Mouse (Mus musculus) telencephalon, adult 2 months (tissue): Measurements from ENCODE around the gene Sun1.

Source experiments
- DNase-seq: peaks from one replicate; pipeline ENCODE4 v3.0.0-alpha.2; 2011; ENCODE audit warnings: low read depth, low spot score

Gene Sun1

DNA sequence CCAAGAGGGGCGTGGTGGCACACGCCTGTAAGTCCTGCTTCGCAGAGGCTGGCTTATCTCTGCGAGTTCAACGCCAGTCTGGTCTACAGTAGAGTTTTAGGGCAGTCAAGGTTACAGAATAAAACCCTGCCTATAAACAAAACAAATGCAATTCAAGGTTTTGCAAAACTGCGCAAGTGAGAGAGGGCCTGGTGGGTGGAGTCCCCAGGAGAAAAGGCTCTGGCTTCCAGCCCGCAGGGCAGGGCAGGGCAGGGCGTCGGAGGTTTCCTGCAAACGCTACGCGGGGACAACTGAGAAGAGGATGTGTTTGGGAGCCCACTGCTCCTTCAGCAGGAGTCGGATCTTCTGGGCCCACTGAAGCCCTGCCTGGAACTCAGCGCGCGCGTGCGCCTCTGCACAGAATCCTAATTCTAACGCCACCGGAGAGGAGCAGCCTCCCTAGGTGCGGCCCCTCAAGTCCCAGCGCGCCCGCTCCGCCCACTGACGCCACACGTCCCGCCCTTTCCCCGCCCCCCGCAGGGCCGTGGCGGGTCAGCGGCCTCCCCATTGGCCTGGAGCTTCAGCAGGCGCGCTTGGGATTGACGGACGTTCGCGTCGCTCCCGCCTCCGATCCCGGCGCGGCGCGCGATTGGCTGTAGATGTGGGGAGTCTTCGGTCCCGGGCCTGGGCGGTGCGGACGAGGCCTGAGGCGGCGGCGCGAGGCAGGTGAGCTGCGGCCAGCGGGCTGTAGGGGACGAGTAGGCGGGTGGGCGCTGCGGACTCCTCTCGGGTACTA is at the start of gene Sun1:
TSS of gene Sun1 (plus strand) at position 643 of the 775 bp plus-strand sequence.
- peak; percentile 96 for DNase-seq

DNA sequence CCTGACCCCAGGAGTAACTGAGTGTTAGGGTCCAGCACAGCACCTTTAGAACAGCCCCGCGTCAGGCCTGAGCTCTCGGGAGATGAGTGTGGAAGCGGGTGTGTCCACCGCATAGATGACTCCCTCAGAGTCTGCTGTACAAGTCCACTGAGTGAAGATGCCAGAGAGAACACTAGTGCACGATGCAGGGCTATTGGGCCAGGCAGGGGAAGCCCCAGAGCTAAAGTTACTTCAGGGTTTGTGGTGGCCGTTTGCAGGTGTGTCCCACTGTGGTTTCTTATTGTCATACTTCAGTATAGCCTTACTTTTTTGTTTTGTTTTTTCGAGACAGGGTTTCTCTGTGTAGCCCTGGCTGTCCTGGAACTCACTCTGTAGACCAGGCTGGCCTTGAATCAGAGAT is 39.5 kb upstream of the Sun1 start:
- no peak for DNase-seq

DNA sequence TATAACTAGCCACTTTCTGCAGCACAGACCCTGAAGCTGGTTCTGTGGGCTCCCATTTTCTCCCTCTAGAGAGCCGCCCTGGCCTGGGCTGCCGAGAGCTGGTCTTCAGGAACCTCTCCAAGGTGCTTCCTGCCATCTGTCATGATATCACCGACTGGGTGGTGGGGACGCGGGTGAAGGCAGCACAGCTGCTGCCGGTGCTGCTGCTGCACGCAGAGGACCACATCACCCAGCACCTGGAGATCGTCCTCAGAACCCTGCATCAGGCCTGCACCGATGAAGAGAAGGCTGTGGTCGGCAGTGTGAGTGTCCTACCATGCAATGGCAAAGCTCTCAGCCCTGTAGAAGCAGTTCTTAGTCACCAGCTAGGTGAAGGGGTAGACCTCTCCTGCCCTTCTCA is 38.8 kb upstream of the Sun1 start:
- DNase-seq, result no peak

DNA sequence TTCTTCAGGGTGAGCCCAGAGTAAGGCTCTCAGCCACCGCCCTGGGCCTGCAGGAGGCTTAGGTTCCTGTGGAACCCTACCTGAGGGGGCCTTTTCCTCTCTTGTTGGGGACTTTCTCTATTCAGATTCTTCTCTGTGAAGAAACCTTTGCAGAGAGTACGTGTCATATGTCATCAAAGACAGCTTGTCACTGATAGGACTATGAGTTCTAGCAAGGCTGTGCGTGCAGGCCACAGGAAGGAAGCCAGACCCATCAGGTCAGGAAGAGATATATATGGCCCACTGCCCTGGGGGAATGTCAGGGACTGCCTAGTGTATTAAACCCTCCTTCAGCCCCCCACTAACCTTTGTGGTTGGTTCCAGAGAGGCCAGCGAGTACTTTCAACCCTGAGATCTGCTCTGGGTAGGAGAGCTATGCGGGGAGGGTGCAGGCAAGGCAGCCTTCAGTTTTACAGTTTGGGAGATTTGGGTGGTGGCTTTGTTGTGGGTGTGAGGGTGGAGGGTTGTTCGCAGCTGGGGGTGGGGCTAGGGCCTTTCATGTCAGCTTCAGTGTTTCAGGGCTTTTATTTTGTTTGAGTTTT is 33.6 kb upstream of the Sun1 start:
- DNase-seq, result no peak

DNA sequence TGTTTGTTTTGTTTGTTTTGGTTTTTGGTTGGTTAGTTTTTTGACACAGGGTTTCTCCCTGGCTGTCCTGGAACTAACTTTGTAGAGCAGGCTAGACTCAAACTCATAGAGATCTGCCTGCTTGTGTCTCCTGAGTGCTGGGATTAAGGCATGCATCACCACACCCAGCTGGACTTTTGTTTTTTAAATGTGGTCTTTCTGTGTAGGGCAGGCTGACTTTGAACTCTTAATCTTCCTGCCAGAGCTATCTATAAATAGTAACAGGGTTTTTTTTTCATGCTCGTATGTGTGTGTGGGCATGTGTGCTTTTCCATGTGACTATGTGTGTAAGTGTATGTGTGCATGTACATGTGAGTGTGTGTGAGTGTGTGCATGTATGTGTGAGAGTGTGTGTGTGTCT is 32.9 kb upstream of the Sun1 start:
- no peak for DNase-seq

DNA sequence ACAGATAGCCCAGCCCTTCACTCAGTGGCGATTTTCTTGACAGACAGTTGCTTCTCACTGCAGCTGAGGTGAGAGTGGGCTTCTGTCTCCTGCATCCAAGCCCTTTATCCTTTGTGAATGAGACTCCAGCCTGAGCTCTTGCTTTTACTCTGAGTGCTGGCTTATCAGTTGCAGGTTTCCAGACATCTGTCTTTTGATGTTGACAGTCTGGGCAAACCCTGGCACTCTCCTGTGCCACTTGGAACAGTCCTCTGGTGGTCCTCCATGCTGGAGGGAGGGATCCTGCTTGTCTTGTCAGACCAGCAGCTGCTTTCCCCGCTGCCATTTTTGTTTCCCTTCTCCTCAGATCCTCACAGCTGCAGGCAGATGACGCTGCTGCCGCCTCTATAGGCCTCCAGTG is 28.5 kb upstream of the Sun1 start:
- DNase-seq, result no peak

DNA sequence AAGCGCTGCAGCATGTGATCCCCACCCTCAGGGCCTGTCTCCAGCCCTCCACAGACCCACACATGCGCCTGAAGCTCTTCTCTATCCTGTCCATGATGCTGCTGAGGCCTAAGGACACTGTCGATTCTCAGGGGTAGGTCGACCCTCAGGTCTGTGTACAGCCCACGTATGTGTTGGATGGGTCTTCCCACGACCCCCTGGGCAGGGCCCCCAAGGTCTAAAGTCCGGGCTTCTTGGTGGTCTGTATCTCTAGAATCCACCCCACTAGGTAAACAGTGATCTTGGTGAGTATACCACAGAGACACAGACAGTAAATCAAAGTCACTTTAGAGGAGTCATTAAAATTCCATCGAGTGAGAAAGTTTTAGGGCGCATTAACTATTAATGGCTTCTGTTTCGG is 26.3 kb upstream of the Sun1 start:
- DNase-seq, result no peak

DNA sequence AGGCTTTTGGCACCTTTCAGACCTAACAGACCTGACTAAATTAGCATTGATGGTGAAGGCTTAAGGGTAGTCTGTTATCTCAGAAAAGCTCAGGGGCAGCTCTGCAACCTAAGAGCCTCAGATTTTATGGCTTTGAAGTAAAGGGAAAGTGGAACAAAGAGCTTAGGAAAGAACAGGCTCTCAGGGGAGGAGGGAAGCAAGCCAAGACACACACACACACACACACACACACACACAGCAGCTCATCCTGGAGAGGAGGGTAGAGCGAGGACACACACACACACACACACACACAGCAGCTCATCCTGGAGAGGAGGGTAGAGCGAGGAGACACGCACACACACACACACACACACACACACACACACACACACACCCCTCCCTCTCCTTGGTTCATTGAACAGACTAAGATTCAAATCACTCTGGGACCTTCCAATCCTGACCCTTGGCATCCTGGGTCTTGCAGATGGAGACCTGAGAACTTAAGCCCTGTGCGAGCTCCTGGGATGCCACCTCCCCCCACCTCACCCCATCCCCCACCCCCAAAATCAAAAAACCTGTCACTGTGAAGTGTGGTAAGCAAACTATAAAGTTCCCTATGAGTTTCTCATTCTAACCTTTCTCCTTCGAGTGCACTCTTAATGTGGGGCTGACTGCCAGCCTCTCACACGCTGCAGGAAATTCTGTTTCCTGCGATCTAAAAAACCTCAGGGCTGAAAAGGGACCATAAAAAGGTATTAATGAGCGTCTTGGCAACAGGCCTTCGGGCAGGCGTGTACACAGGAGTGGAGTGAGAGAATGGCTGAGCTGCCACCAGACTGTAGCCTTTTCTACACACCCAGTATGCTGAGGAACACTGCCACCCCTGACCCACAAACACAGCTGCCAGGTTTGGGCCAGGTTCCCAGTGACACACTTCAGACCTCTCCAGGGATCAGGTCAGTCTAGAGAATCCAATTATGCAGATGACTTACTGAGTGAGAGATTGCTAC is 25.6 kb upstream of the Sun1 start:
- DNase-seq, result no peak

DNA sequence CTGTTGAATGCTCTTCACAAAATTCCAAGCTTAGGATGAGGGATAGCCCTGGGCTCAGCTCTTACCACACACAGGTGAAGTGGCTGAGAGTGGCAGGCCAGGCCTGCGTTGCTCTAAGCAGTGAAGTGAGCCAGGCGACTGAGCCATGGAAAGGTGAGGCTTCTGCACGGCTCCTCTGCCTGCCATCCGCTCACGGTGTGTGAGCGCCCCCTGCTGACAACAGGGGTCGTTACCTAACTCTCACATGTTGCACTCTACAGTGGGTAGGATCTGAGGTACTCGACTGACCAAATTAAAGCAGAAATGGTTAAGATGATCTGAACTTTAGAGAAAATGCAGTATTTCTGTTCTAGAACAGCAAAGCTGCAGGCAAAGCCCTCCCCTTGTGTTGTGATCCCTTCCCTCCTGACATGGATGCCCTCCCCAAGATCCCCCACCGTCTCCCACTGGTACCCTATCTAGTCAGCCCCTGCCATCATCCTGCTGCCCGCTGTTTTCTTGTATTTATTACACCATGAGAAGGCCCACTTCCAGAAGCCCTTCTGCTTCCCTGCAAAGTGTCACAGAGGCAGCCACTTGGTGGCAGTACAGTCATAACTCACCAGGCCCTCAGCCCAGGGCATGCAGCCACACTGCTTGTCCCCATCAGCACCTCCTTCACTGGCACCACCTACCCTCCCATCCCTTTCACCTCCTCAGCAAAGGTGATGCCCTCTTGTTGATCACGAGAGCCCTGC is 21.4 kb upstream of the Sun1 start:
- no peak for DNase-seq

DNA sequence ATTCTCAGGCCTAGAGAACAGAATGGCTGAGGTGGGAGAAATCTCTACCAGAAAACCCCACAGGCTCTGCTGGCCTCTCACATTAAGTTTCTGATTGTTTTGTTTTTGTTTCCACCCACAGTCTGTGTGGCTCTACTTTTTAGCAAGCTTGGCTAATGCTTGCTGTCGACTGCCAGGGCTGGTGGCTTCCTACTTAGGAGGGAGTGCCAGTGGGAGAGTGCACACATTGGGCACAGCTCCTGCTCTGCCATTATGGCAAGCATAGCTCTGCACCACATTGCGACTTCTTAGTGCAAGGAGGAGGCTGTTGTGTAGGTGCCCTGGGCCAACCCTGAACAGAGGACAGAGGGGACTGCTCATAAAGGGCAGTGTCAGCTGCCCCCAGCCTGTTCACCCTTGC is 17.3 kb upstream of the Sun1 start:
- DNase-seq, result no peak

DNA sequence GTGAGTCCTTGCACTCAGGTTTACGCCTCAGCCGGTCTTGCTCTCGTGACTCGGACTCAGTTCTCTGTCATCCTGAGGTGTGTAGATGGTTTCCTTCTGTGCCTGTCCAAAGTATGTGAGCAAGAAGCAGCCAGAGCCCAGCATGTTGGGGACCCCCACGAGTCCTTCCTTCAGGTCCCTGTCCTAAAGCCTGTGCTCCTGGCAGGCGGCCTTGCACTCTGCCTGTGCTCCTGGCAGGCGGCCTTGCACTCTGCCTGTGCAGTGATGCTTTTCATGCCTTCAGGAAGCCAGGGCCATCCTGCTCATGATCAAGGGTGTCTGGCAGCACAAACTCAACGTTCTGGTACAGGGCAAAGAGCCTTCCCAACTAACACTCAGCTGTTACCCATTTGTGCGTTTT is 16.8 kb upstream of the Sun1 start:
- DNase-seq, result no peak

DNA sequence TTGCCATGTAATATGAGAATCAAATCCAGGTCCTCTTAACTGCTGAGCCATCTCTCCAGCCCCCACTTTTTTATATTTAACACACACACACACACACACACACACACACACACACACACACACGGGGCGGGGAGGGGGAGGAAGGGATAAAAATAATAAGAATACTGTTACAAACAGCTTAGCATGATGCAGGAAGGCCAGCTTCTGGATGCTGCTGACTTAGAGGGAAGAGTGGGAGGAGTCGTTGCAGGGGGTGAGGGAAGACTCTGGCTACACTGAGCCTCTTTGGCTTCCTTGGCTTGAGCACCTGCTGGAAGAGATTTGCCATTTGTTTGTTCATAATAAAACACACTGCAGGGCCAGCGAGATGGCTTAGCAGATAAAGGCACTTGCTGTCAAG is 15.5 kb upstream of the Sun1 start:
- no peak for DNase-seq

DNA sequence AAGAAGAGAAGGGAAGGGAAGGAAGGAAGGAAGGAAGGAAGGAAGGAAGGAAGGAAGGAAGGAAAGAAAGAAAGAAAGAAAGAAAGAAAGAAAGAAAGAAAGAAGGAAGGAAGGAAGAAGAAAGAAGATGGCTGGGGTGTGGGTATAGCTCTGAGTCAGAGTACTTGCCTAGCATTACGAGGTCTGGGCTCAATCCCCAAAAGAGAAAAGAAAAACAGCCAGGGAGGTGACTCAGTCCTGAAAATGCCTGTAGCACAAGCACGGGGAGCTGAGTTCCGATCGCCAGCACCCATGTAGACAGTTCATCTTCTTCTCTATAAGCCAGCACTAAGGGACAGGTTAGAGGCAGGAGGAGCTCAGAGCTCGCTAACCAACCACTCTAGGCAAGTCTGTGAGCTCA is 10.7 kb upstream of the Sun1 start:
- no peak for DNase-seq

DNA sequence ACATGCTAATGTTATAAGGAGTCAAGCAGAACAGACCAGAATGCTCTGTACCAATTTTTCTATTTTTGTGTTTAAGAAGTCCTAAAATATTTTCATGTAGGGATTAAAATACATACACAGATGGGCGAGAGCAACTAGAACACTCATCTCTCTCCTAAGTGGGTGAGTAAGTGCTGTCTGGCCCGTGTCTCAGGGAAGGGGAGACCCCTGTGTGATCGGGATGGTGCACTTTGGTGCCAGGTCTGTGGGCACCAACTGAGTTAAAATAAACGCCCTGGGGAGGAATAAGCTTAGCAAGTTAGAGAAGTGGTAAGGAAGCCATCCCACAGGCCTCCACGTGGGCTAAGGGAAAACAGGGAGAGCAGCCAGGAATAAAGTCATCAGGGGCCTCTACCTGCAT is 9.5 kb upstream of the Sun1 start:
- DNase-seq, result peak; percentile 83

DNA sequence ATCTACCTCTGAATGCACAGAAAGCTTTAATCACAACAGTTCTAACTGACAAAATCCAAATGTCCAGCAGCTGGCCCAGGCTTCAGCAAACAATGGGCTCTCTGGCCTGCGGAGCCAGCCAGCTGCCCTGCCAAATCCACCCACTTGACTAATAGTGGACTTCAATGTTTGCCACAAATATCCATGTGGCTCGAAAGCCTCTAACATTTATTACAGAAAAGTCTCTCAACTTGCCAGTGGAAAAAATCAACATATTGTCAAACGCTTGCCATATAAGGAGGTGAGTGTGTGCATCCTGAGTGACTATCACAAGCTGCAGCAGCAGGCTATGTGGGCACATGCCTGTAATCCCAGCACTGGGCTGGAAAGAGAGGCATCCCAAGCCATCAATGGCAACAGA is 1.7 kb upstream of the Sun1 start:
- no peak for DNase-seq

DNA sequence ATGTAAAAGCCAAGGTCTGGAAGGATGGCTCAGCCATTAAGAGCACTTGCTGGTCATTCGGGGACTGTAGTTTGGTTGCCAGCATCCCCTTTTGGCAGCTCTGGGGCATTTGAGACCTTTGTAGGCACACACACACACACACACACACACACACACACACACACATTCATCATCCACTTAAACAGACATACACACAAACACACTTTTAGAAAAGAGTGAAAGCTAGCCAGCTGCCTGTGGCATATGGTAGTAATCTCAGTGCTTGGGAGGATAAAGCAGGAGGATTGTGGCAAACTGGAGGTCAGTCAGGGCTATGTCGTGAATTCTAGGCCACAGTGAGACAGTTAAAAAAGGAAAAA is 822 bp upstream of the Sun1 start:
- no peak for DNase-seq

DNA sequence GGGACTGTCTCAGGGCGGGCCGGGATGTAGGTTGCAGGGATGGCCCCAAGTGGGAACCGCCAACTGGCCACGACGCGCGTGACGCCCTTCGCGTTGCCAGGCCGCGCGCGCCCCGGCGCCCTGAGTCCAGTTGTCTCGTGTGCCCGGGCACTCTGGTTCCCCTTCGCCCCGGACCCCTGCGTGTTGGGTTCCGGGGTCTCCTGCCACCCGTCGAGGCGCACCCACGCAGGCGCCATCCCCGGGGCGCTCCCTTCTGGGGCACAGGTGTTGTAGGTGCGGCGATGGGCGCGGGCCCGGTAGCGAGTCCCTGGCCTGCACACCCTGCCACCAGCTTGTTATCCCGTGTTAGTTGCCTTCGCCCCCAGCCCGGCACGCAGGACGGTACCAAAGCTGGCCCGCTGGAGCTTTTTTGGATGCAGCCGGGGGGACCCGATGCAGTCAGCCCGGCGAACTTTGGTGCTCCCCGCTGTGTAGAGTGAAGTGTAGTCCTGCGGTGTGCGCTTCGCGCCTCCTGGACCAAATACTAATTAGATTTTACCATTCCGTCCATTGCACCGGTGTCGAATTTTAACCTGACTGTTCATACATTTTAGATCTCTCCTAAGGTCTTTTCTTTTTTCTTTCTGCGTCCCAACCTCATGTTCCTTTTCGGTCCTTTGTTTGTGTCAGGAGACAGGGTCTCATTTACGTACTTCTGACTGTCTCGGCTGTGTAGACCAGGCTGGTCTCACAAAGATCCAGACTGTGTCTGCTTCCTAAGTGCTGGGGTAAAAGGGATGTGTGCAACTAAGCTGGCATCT is 533 bp downstream of the Sun1 start:
- DNase-seq, result no peak

DNA sequence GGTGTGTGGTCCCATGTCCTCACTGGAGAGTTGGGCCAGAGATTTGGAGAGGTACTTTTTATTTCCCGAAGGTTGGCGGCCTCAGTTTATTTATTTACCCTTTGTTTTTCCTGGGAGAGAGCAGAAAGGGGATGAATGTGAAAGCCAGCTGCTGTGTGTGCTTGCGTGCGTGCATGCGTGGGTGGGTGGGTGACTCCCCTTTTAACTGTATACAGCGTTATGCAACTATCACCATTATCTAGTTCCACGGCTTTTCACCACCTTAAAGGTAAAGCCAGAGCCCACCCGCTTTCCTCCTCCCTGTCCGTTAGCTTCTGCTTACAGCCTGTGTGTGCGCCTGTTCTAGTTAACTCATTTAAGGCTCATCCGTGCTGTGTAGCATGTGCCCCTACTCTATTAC is 1.7 kb downstream of the Sun1 start:
- DNase-seq, result no peak

DNA sequence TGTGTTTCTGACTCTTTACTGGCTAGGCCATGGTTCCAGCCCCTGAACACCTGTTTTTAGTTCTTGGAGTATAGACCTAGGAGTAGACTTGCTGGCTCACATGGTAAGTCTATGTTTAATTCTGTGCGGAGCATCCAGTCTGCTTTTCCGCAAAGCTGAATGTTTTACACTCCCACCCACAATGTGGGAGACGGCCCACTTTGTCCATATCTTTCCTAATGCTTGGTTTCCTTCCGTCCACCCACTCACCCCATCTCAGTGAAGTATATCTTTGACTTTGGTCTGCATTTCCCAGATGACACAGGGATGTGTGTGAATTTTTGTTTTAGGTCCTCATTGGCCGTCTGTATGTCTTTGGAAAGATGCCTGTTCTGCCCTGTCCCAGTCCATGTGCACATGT is 2.9 kb downstream of the Sun1 start:
- peak; percentile 69 for DNase-seq

DNA sequence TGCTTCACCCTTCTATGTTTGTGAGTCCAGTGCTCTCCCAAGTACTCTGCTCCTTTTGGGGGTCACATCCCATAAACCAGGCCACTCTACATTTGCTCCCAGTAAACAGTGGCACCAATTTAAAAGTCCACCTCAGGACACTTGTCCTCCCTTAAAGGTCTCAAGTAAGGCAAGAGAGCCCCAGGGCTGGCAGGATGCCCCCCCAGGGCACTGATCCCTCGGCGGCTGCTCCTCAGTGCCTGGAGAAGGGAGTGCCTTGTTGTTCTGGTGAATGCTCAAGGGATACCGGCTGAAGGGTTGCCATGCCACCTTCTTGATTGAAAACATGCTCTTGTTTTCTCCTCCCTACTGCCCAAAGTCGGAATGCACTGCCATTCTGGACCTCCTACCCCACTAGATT is 5.6 kb downstream of the Sun1 start:
- no peak for DNase-seq

DNA sequence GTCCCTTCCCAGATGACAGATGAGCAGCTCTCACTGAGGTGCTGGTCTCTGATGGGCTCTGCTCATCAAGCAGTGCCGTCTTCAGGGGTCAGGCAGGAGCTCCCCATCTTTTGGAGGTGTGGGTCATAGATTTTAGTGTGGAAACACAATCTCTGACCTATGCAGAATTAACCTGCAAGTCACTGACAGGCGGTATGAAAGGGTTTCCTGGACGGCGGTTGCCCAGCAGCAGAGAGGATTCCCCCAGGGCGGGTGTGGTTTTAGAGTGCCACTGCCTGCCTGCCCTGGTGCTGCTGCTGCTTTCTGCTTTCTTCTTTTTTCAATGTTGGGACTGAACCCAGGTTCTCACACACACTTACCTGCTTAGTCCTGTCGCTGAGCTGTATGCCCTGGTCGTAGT is 6.1 kb downstream of the Sun1 start:
- no peak for DNase-seq
